Mouse (Mus musculus): Measurements from ENCODE around the gene Jmjd1c. TPM values are rescaled to one million over a fixed set of nuclear protein-coding genes. Genes with fewer than 3 reads are reported as not detected.

The Jmjd1c gene
- total RNA-seq (2012; rRNA removed) = 93.0 and 124 TPM in 2 replicates

DNA sequence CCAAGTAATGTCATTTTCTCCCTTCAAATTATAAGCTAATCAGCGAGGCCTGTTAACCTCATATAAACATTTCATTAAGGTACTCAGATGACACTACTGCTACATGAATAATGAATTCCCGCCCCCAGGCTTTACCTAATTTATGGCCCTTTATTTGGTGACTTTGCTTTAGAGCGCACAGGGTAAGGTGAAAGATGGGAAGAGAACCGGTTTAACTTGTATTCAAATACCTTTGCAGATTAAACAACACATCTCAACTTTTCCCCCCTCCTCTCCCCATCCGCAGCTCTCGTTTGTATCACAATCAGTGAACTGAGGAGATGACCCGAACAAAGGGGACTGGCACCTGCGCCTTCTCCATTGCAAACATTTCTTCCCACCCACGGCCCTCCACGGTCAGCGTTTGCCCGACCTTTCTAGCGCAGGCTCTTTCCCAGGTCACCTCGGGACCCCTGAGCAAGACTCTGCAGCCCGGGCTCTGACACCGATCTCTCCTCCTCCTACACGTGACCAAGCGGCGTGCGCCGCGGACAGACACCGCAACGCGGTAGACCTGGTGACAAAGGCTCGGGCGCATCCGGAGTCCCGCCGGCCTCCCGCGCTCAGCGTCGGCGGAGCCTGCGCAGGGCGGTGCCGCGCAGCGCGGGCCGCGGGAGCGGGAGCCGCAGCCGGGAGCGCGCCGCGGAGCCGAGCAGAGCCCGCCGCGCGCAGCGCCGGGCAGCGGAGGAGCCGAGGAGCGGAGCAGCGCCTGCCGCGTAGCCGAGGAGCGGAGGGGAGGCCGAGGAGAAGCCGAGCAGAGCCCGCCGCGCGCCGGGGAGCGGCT, at the start of gene Jmjd1c:
Gene Jmjd1c, plus strand, starts transcription at position 328 of the 823 bp plus-strand sequence.
- peaks cover 3 to 9% of the 10 kb centered on the region in 2 experiments for H3K4me1 ChIP-seq (ENCODE audit: control insufficient read depth in 2 of 2, insufficient read depth in 2 of 2, low read length in 2 of 2, poor library complexity in 1 of 2)
- no peak for TF ChIP-seq CHD2 (IDR thresholded peaks at IDR 0.05; ENCODE audit: low read depth, low read length)
- no peak for TF ChIP-seq ZC3H11A (IDR thresholded peaks at IDR 0.05; ENCODE audit: borderline replicate concordance, low read depth, low read length)
- no peak for TF ChIP-seq HCFC1 (IDR thresholded peaks at IDR 0.05; ENCODE audit: borderline replicate concordance, insufficient read depth, low read length)
- no peak for TF ChIP-seq MAFK (IDR thresholded peaks at IDR 0.05; ENCODE audit: insufficient read depth, low read depth, low read length)
- no peak for TF ChIP-seq ZNF384 (IDR thresholded peaks at IDR 0.05; ENCODE audit: low read depth, low read length)
- DNase-seq (ENCODE audit: low read depth, low spot score) = no peak
- H3K4me3 ChIP-seq (ENCODE audit: insufficient read depth in 1 of 2, low read depth in 1 of 2, low read length in 2 of 2, poor library complexity in 1 of 2, severe bottlenecking in 1 of 2) = peak within 1 kb of the TSS; percentile 88 to 95
- no peaks in the 10 kb centered on the region for H3K9me3 ChIP-seq (ENCODE audit: control insufficient read depth, insufficient read depth, low read depth, low read length)
- in situ Hi-C loops (cut with MboI; ENCODE audit: low sequenced_read_pairs in 2 of 2, unreplicated experiment in 2 of 2) = loop anchor here (25.0 kb wide), 1 partner anchor 184 kb away; no protein-coding TSS in a partner anchor
- H3K36me3 ChIP-seq (ENCODE audit: control insufficient read depth, insufficient read depth, low read length, poor library complexity, severe bottlenecking) = peaks cover 2% of the 10 kb centered on the region; the same call in 1 of the 2 replicates
- H3K27ac ChIP-seq (ENCODE audit: insufficient read depth, low read depth, low read length, poor library complexity, severe bottlenecking) = peak within 1 kb of the TSS; percentile 99
- peak within 1 kb of the TSS; percentile 98 for H3K9ac ChIP-seq (ENCODE audit: insufficient read depth, low read depth, low read length, poor library complexity, severe bottlenecking)

GRCm38 (mm10) chr10:67047712-67048645, 47.9 kb upstream of the Jmjd1c start:
- Histone ChIP-seq H3K9me3 (ENCODE audit: control insufficient read depth, insufficient read depth, low read depth, low read length) (no peaks in the 10 kb centered on the region), H3K4me3 (ENCODE audit: insufficient read depth in 1 of 2, low read depth in 1 of 2, low read length in 2 of 2, poor library complexity in 1 of 2, severe bottlenecking in 1 of 2) (no peak overlapping the region), H3K27ac (ENCODE audit: insufficient read depth, low read depth, low read length, poor library complexity, severe bottlenecking) (peak overlapping the region; percentile 77; the same call in 1 of the 2 replicates), H3K36me3 (ENCODE audit: control insufficient read depth, insufficient read depth, low read length, poor library complexity, severe bottlenecking) (no peaks in the 10 kb centered on the region), H3K9ac (ENCODE audit: insufficient read depth, low read depth, low read length, poor library complexity, severe bottlenecking) (no peak overlapping the region; the same call in 1 of the 2 replicates), H3K4me1 (ENCODE audit: control insufficient read depth in 2 of 2, insufficient read depth in 2 of 2, low read length in 2 of 2, poor library complexity in 1 of 2) (peaks cover 6 to 31% of the 10 kb centered on the region in 2 experiments)
- in situ Hi-C loops (cut with MboI; ENCODE audit: low sequenced_read_pairs in 2 of 2, unreplicated experiment in 2 of 2) = no loop called here
- no peak for TF ChIP-seq ZNF384 (IDR thresholded peaks at IDR 0.05; ENCODE audit: low read depth, low read length)
- no peak for TF ChIP-seq HCFC1 (IDR thresholded peaks at IDR 0.05; ENCODE audit: borderline replicate concordance, insufficient read depth, low read length)
- TF ChIP-seq MAFK (IDR thresholded peaks at IDR 0.05; ENCODE audit: insufficient read depth, low read depth, low read length) = no peak
- no peak for TF ChIP-seq CHD2 (IDR thresholded peaks at IDR 0.05; ENCODE audit: low read depth, low read length)
- no peak for TF ChIP-seq ZC3H11A (IDR thresholded peaks at IDR 0.05; ENCODE audit: borderline replicate concordance, low read depth, low read length)
- DNase-seq (ENCODE audit: low read depth, low spot score) = no peak

- no peak overlapping the region for H3K9ac ChIP-seq (ENCODE audit: insufficient read depth, low read depth, low read length, poor library complexity, severe bottlenecking)
- no peaks in the 10 kb centered on the region for H3K9me3 ChIP-seq (ENCODE audit: control insufficient read depth, insufficient read depth, low read depth, low read length)
- peaks cover 6 to 27% of the 10 kb centered on the region in 2 experiments for H3K4me1 ChIP-seq (ENCODE audit: control insufficient read depth in 2 of 2, insufficient read depth in 2 of 2, low read length in 2 of 2, poor library complexity in 1 of 2)
- in situ Hi-C loops (cut with MboI; ENCODE audit: low sequenced_read_pairs in 2 of 2, unreplicated experiment in 2 of 2) = no loop called here
- no peak for TF ChIP-seq MAFK (IDR thresholded peaks at IDR 0.05; ENCODE audit: insufficient read depth, low read depth, low read length)
- 0 out of 2 replicates have a peak, but pooled peaks have one; percentile 61 for TF ChIP-seq CHD2 (IDR thresholded peaks at IDR 0.05; ENCODE audit: low read depth, low read length)
- H3K36me3 ChIP-seq (ENCODE audit: control insufficient read depth, insufficient read depth, low read length, poor library complexity, severe bottlenecking) = no peaks in the 10 kb centered on the region
- H3K4me3 ChIP-seq (ENCODE audit: insufficient read depth in 1 of 2, low read depth in 1 of 2, low read length in 2 of 2, poor library complexity in 1 of 2, severe bottlenecking in 1 of 2) = no peak overlapping the region
- DNase-seq (ENCODE audit: low read depth, low spot score) = no peak
- peak overlapping the region; percentile 77; the same call in 1 of the 2 replicates for H3K27ac ChIP-seq (ENCODE audit: insufficient read depth, low read depth, low read length, poor library complexity, severe bottlenecking)
Observed at GRCm38 (mm10) chr10:67048871-67049615, 46.9 kb upstream of the Jmjd1c start.

GRCm38 (mm10) chr10:67049621-67050020, 46.3 kb upstream of the Jmjd1c start:
- DNase-seq (ENCODE audit: low read depth, low spot score) = no peak
- H3K9ac ChIP-seq (ENCODE audit: insufficient read depth, low read depth, low read length, poor library complexity, severe bottlenecking) = no peak overlapping the region
- H3K9me3 ChIP-seq (ENCODE audit: control insufficient read depth, insufficient read depth, low read depth, low read length) = no peaks in the 10 kb centered on the region
- TF ChIP-seq MAFK (IDR thresholded peaks at IDR 0.05; ENCODE audit: insufficient read depth, low read depth, low read length) = no peak
- no peak for TF ChIP-seq HCFC1 (IDR thresholded peaks at IDR 0.05; ENCODE audit: borderline replicate concordance, insufficient read depth, low read length)
- TF ChIP-seq ZC3H11A (IDR thresholded peaks at IDR 0.05; ENCODE audit: borderline replicate concordance, low read depth, low read length) = no peak
- no peaks in the 10 kb centered on the region for H3K36me3 ChIP-seq (ENCODE audit: control insufficient read depth, insufficient read depth, low read length, poor library complexity, severe bottlenecking)
- H3K4me1 ChIP-seq (ENCODE audit: control insufficient read depth in 2 of 2, insufficient read depth in 2 of 2, low read length in 2 of 2, poor library complexity in 1 of 2) = peaks cover 6 to 27% of the 10 kb centered on the region in 2 experiments
- peak overlapping the region; percentile 44; the same call in 1 of the 2 replicates for H3K27ac ChIP-seq (ENCODE audit: insufficient read depth, low read depth, low read length, poor library complexity, severe bottlenecking)
- no peak overlapping the region for H3K4me3 ChIP-seq (ENCODE audit: insufficient read depth in 1 of 2, low read depth in 1 of 2, low read length in 2 of 2, poor library complexity in 1 of 2, severe bottlenecking in 1 of 2)
- in situ Hi-C loops (cut with MboI; ENCODE audit: low sequenced_read_pairs in 2 of 2, unreplicated experiment in 2 of 2) = no loop called here
